Mouse (Mus musculus) cerebellum, adult 18-20 months (tissue): Measurements from ENCODE around the gene Tctex1d2.

Experiments used
- DNase-seq, 2 experiments: peaks; one replicate each; pipeline ENCODE4 v3.0.0; 2021

Tctex1d2 gene

DNA sequence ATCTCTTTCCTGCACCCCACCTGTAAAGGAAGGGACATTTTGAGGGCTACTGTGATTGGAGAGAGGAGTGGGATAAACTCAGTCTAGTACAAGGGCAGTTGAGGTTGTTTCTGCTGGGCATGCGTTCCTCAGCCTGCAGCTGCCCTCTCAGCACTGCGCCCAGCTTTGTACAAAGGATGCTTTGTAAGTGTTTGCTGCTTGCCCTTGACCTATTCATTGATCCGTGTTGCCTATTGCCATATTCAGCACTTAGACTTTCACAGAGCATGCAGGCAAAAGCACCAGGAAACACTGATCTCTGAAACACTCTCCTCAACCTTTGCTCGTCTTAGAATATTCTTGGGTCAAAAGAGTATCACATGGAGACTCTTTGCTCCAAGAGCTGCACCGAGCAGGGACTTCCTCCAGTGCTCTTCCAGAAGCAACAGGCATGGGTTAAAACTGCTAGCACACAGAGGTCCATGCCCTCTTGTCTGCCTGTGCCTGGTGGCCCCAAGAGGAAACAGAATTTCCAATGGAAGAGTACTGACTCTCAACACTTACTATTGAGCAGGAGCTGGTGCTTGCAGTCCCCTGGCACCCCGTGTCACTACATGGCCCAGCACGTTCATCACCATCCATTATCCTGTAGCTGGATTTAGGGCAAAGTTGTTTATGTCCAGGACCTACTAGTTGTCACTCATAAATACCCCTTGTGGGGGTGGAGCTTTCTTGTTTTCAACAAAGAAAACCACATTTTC is 52.9 kb downstream of the Tctex1d2 start:
- DNase-seq, result no peak

DNA sequence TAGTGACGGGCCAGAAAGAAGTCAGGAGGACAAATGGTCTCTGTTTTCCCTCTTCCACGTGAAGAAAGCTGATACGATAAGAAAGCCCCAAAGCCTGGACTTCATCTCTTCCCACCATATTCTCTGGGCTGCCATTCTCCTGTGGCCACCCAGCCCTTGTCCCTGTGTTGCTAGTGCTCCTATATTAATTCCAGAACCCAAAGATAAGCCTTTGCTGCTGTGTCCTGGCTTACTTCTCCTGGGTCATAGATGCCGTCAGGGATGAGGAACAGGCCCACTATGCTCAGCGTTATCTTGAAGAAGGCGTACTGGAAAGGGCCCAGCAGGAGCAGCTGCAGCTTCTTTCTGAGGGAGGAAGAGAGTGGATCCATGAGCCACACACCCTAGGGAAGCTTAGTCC is 57.8 kb downstream of the Tctex1d2 start:
- no peak for DNase-seq
